Mouse (Mus musculus) thymus, postnatal 14 days (tissue): ENCODE measurements around the gene Ndc80.
"Not testable (repeated sequence)": the region's sequence is repeated elsewhere in the genome, so short reads cannot be mapped to it uniquely, and the experiment has no call there.

Experiments used
- DNase-seq: peaks from one replicate; pipeline ENCODE4 v3.0.0; 2021

Gene Ndc80

DNA sequence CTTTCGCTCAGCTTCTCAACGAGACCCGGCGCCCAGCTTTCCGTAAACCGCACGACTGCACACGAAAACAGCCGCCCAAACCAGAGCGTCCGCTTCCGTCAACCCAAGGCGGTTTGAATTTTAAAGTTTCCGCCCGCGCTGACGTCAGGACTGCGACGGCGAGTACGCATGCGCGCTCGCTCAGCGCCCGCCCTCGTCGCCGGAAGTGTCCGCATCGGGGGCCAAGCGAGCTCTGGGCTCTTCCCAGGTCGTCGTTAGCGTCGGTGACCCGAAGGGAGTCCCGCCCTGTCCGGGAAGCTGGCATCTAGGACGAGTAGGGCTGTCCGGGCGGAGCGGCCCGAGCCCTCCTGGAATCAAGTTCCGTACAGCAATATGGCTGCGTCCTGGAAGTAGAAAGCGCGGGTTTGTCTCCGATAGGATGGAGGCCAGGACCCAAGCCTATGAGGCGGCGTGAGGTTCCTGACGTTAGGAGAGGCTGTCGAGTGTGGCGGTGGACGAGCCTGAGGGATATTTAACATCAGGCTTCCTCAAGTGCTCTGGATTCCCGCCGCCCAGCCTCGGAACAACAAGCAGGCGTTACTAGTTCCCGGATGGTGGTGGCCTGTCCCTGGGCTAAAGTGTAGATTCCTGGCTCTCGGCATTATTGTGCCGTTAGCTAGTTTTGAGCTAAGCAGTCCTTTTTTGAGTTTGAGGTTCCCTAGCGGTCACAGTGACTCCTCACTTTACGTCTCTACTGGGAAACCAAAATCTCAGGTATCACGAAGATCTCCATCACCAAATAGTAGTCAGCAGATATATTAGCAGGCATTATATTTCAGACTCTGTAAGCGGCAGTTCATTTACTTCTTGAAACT lies at the start of gene Ndc80:
Gene Ndc80, minus strand, starts transcription at position 147 of the 854 bp plus-strand sequence.
- peak; percentile 91 for DNase-seq

DNA sequence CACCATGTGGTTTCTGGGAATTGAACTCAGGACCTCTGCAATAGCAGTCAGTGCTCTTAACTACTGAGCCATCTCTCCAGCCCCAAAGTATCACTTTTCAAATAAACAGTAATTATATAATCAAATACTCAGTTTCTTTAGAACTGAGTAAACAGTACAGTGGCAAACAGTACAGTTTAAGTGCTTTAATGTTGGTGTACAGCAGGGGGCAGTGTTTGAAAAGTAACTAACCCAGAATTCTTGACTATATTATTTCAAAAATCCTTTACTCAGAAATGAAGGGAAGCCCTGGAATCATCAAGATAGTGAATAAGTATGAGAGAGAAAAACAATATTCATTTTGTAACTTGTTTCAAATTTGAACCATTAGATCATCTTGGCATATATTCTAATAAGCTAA lies 35.0 kb upstream of the Ndc80 start:
- DNase-seq, result peak; percentile 38

DNA sequence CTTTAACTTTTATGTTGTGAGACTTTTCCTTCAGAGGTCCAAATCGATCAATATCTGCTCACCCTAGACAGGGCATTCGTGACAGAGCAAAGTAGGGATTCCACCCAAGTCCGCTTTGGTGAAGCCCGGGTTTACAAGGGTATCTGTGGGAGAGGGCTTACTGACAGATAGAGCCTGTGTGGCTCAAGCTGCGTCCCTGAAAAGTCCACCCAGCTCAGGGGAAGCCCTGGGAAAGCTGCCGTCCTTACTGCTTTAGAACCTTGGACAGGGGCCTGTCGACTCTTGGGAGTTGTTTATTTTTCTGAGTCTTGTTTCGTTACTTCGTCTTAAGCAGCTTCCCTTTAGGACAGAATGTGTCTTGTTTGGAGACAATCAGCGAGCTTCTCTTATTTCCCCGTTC lies 26.2 kb upstream of the Ndc80 start:
- no peak for DNase-seq

DNA sequence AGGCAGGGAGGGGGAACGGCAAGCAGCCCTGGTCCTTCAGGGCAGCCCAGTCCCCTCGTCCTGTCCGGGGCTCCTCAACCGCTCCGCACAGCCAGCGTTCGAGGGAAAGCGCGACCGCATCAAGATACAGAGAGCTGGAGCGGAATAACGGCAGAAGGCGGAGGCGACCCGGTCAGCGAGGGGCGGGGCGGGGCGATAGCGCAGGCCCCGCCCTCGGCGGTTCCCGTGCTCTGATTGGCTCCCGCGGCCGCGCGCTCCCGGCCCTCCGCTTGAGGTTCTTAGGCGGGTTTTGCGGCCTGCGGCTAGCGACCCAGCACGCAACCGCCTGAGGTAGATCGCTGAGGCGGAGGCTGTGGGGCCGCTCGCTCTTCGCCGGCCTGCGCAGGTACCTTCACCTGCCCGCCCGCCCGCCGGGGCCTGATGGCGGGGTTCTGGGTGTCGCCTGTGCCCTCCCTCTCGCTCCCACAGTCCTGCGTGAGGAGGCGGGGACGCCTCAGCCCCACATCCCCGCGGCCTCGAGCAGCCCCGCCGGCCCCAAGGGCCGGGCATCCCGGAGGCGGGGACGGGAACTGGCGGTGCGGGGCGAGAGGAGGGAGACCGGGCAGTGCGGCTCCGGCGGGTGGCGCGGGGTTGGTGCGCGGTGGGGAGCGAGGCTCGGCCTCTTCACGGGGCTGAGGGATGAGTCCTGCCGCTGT lies 25.2 kb upstream of the Ndc80 start, which contains the start of gene Spdya:
Gene Spdya, plus strand, starts transcription at position 305 of the 695 bp plus-strand sequence.
- peak; percentile 78 for DNase-seq

DNA sequence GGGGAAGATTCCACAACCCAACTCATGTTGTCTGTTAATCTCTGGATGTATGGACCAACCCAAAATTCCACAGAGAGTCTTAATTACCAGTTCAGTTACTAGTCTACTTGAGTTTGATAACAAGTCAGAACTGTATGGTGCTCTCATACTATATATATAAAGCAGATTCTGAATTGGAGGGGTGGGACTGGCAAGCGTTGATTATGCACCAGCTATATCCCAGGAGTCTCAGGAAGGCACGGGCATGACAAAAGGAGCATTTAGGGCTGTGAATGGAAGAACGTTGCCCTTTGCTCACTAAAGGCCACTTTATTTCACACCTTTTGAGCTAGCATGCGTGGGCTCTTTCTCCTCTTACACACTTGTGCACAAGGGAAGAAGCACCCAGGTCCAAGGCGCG lies 24.7 kb upstream of the Ndc80 start:
- DNase-seq, result no peak

DNA sequence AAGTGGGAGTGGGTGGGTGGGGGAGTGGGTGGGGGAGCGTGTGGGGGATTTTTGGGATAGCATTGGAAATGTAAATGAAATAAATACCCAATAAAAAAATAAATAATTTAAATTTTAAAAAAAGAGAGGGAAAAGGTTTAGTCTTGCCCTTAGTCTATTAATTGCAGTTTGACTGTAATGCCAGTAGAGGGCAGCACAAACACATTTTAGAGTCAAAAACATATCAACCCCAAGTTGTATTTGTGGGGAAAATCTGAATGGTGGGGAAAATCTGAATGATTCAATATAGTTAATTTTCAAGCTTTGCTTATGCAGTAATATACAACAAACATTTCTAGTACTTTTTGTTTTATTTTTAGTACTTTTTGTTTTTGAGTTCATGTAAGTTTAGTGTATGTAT lies 21.9 kb upstream of the Ndc80 start:
- DNase-seq, result peak; percentile 17

DNA sequence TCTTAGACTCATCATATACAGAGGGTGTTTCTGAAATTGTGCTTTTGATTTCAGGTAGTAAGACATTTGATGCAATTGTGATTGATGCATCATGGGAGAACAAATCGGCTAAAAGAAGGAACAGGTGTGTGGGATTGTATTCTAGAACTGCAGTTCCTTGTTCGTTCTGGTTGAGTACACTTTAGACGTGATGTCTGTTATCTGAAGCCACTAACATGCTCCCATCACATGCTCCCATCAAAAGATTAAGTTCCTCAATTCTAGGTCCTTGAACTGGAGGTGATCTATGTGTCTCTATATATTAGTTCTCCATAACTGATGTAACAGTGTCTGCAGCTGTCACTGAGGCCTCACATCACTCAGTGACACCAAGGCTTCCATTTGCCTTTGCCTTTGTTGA lies 10.5 kb upstream of the Ndc80 start:
- no peak for DNase-seq

DNA sequence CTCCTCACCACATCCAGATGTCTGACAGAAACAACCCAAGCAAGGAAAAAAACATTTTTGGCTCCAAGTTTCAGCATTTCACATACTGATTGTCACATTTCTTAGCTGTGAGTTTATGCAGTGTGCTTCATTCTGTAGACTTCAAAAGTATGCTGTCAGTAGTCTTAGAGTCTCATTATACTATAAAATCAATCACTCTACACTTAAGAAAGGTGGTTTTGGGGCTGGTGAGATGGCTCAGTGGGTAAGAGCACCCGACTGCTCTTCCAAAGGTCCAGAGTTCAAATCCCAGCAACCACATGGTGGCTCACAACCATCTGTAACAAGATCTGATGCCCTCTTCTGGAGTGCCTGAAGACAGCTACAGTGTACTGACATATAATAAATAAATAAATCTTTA lies 8.9 kb upstream of the Ndc80 start:
- not testable (repeated sequence) for DNase-seq

DNA sequence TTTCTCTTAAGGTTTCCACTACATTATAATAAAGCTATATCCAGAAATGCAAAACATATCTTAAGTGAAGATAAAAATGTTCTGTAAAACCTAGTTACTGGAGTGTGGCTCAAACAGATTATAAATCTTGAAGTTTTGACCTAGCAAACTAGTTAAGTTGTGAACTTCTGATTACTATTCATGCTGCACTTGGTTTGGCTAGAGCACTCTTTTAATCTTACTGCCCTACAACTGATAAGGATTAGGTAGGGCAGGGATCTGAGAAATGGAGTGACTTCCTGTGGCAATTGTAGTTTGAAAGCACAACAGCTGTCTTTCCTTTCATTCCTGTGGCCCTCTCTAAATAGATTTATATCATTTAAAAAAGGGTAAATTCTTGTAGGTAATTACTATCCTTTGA lies 1.4 kb upstream of the Ndc80 start:
- no peak for DNase-seq

DNA sequence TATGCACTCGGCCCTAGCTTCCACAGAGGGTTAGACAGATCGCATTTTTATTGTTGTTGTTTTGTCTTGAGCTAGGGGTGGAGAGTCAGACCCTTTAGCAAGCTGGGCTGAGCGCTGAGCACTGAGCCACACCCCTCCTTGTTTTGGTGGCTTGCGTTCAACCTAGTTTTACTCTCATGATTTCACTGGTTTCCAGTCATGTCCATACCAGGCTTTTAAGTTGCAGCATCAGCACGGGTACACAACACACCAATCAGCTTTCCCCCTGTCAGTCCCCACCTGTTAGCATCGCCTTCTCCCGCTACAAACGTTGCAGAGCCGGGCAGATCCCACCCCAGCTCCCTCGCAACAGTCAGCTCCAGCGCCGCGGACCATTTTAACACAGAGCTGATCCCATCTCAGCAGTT lies 352 bp downstream of the Ndc80 start:
- no peak for DNase-seq

DNA sequence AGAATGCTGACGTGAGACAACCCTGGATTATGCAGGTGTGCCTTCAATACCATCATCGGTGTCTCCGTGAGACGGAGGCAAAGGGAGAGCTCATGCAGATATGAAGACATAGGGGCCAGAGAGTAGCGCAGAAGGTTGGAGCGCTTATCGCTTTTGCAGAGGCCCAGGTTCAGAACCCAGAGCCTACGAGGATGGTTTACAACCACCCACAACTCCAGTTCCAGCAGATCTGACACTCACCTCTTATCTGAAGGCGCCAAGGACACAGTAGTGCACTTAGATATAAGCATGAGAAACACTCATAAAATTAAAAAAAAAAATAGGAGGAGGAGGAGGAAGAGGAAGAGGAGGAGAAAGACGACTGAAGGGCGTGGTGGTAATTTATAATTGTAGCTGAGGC lies 16.4 kb downstream of the Ndc80 start:
- no peak for DNase-seq

DNA sequence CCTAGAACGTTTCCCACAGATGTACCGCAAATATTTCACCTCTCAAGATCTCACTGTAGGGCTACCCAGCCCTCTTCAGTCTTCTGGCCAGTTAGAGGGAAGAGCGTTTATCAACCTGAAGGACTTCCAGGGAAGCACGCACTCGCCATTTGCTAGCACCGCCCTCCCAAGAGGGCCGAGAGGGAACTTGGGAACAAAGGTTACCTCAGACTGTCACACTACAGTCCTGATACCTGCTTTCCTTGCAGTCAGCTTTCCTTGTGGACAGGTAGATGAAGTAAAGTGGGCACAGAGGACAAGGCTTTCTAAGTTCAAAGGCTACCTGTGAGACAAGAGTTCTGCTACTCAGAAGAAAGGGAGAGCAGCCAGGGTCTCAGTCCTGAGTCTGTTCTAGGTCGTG lies 19.8 kb downstream of the Ndc80 start:
- DNase-seq, result no peak

DNA sequence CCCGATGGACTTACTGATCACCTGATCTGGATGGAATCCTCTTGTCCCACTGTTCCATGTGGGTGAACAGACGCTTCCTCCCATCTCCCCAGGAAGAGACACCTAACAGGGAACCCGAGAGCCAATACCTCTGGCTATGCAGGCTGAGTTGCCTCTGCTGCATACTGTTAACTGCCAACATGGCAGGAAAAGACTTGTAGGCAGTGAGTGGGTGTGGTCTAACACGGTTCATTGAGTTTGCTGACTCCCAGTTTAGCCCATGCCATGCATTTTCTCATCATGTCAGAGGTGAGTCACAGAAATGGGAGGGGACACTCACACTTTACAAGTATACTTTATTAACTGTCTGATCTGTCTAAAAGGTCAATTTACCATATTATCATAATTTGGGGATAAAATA lies 30.9 kb downstream of the Ndc80 start:
- no peak for DNase-seq

DNA sequence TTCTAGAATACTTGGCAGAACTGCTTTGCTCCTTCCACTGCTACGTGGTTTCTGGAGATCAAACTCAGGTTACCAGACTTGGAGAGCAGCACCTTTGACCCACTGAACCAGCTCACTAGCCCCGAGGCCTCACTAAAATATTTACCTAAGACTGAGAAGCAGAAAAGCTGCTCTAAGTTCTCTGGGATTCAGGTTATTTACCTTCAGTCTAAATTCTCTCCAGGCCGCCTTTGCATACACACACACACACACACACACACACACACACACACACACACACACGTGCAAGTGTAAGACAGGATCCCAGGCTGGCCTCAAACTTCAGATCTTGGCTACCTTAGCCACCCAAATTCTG lies 35.3 kb downstream of the Ndc80 start:
- no peak for DNase-seq

DNA sequence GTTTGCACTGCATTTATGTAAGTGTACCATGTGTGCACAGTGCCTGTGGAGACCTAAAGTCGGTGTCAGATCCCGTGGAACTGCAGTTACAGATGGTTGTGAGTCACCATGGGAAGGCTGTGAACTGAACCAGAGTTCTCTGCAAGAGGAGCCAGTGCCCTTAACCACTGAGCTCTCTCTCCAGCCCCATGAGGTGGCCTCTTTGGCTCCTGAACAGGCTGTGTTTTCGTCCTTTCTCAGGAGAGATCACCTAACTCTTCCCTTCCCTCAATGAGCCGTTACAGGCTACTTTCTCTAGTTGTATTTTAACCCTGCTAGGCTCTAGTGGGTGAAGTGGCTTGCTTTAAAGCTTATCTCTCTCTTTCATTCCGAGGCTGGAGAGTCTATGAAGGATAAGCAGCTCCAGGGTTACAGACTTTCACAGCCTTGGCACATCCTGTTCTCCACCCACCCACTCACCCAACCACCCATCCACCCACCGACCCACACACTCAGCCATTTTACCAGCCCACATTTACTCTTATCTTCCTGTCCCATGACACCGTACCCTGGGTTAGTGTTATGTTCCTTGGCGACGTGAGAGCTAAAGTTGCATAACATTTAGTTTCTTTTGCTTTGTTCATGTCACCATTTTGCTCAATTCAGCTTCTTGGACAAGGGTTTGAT lies 35.9 kb downstream of the Ndc80 start:
- DNase-seq, result peak; percentile 38

DNA sequence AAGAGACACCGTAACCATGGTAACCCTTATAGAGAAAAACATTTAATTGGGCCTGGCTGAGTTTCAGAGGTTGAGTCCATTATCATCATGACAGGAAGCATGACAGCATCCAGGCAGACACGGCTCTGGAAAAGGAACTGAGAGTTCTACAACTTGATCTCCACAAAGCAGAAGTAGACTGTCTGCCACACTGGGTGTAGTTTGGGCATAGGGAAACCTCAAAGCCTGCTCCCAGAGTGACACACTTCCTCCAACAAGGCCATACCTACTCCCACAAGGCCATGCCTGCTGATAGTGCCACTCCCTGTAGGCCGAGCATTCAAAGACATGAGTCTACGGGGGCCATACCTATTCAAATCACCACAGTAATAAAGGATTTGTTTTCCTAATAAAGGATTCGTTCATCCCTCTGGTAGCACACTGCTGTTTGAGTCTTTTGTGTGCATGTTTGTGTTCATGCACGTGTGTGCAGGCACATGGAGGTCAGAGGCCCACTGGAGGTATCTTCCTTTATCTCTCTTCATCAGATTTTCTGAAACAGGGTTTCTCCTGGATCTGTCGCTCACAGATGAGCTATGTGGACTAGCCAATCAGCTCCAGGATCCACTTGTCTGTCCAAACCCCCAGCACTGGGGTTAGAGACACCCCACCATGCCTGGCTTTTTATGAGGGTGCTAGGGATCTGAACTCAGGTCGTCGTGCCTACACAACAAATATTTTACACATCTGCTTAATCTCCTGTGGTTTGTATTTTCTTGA lies 36.8 kb downstream of the Ndc80 start:
- no peak for DNase-seq

DNA sequence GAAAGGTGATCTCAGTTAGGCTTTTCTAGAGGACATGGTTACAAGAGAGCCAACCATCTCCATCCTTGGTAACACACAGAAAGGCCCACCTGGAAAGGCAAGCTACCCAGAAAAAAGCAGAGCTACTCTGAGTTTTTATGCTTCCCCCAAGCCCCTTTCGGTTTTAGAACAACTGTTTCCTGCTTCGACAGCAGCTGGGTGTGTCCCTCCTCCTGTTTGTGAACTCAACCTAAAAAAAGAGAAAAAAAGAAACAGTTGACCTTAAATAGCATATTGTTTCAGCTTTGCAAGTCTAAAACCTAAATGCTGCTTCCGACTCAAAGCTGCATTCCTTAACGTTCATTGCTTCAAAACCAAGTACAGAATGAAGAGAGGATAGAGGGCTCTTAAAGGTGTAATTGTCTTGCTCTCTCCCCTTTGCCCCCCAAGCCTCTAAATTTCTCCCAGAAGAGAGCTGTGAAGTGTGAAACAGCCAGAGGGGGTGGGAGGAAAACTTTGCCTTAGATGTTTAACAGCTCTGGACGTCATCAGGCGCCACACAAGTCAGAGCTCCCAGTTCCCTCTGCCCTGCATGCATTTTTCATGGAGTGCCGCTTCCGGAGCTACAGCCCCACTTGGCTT lies 40.3 kb downstream of the Ndc80 start:
- DNase-seq, result peak; percentile 74

DNA sequence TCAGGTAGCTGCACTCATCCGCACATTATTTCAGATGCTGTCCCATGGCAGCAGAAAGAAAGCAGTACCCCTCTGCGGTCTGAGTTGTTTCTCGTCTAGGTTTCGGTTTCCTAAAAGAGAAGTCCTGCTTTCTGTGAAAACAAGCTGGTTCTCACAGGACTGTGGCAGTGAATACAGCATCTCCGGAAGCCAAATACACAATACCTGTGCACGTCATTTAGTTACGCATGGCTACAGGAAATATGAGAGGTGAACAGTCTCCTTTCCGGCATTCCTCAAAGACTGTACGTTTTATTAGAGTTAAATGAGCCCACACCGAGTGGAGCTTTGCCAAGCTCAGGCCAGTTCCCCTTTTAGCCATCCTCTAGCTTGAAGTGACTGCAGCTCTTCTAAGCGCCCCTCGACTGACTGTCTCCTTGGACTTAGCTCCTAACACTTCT lies 40.8 kb downstream of the Ndc80 start:
- DNase-seq, result peak; percentile 56

DNA sequence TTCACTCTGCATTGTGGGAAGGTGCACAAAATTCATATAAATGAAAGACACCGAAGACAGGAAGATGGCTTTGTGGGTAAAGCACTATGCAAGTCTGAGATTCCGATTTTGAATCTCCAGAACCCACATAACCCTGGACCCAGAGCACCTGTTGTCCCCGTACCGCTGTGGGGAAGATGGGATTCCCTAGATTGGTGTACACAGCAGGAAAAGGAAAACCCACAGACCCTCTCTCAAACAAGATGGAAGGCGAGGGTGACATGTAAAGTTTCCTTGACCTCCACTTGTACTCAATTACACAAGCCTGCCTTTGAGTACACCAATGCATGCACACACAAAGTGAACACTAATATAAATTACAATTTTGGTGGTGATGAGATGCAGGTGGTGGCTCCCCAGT lies 41.9 kb downstream of the Ndc80 start:
- DNase-seq, result peak; percentile 8

DNA sequence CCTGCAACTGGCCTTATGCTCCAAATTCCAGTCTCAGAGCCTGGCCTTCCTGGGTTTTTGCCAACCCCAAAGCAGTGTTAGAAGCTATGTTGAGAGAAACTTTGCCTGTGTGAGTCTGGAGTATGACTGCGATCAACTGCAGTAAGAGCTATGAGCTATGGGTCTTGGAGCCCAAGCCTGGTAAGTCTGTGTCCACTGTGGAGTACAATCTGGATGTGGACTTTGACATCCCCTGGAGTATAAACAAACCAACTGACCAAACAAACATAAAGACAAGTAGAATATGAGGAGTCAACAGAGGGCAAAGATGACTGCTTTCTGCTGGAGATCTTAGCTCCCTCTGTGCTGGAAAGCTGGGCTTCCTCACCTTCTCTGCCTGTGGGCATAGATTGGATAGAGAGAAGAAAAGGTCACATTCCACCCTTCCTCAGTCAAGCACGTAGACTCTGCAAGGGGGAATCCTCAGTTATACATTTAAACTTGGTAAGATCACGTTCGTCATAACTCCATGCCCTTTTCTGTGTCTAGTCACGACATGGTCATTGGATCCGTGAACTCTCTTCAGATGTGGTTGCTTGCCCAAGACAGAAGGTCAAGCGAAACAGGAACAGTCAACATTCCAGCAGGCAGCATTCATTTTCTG lies 43.1 kb downstream of the Ndc80 start:
- no peak for DNase-seq

DNA sequence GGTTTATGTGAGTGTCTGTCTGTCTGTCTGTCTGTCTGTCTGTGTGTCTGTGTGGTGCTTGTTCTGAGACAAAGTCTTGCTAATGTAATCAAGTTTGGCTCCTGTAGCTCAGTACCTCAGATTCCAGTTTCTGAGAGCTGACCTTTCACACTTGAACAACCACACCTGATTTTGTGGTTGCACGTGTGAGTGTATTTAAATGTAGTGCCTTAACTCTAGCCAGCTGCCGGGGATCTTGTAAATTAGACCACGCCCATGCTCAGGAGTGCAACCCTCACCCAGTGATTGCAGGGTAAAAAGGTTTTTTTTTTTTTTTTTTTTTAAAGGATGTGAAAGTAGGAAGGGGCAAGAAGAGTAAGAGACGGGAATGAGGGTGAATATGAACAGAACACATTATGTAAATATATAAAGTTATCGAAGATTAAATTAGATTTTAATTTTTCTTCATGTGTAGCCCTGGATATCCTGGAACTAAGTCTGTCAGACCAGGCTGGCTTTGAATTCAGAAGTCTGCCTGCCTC lies 47.2 kb downstream of the Ndc80 start:
- peak; percentile 65 for DNase-seq

DNA sequence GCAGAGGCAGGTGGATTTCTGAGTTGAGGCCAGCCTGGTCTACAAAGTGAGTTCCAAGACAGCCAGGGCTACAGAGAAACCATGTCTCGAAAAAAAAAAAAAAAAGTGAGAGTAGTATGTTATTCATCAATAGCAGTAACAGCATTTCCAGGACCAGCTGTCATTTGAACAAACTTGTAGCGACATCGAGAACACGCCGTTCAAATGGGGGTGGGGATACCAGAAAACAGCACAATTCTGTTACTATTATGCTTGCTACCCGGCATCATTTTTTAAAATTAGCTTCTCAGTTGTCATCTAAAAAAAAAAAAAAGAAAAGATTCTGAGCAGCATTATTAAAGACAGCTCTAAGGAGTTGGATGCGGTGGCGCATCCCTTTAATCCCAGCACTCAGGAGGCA lies 49.2 kb downstream of the Ndc80 start:
- DNase-seq, result no peak
